Mouse (Mus musculus) megakaryocyte, embryonic 14.5 days (primary cell): ENCODE measurements around the gene Prkce. TPM values are rescaled to one million over a fixed set of nuclear protein-coding genes. Genes with fewer than 3 reads are reported as not detected.

Experiments used
- H3K27me3 ChIP-seq: replicated peaks from 2 replicates; pipeline ENCODE3; 2012; ENCODE audit warnings: inconsistent platforms
- H3K36me3 ChIP-seq: replicated peaks from 2 replicates; pipeline ENCODE3; 2012; ENCODE audit warnings: low read length, inconsistent platforms, mixed read lengths
- H3K4me1 ChIP-seq: 2 replicates; pipeline ENCODE4 v1.6.1; 2012; ENCODE audit warnings: inconsistent platforms
- H3K4me3 ChIP-seq: replicated peaks from 2 replicates; pipeline ENCODE3; 2012; ENCODE audit warnings: moderate library complexity, mild to moderate bottlenecking, inconsistent platforms
- H3K9me3 ChIP-seq: 2 replicates; pipeline ENCODE4 v1.6.1; 2012; ENCODE audit warnings: inconsistent platforms
- FLI1 ChIP-seq: IDR thresholded peaks from 2 replicates; pipeline ENCODE4 v1.6.1; 2012; ENCODE audit warnings: low read length, inconsistent platforms, mixed read lengths
- GATA1 ChIP-seq: IDR thresholded peaks from 3 replicates; pipeline ENCODE4 v1.6.1; 2012; ENCODE audit warnings: mixed read lengths, low read length, inconsistent platforms, borderline replicate concordance
- polyA plus RNA-seq: library from polyadenylated mRNA; stranded (reverse); fragments of >175 nt; gene quantifications from 2 replicates; pipeline ENCODE4 v1.2.3, GENCODE M21; 2012; ENCODE audit warnings: low replicate concordance; ENCODE audit not compliant: insufficient read depth

Gene Prkce
- polyA plus RNA-seq, 1 experiment = 7.3 TPM

DNA sequence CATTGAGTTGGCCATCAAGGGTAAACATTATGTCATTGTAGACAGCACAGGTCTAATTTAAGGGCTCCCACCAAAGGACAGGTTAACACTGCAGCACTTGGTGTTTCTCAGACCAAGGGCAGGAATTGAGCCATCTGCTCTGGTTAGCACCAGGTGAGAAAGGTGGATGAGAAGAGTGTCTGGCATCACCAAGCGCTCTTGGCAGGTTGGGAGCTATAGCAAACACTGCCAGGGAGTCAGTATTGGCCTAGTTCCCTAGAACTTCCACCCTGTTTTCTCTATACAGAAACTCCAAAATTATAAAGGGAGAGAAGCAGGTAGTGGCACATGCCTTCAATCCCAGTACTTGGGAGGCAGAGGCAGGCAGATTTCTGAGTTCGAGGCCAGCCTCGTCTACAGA is 479.6 kb downstream of the Prkce start:
- Histone ChIP-seq H3K36me3 (no peaks in the 10 kb centered on the region), H3K4me3 (no peak overlapping the region), H3K4me1 (no peaks in the 10 kb centered on the region; the same call in 1 of the 2 replicates), H3K9me3 (no peaks in the 10 kb centered on the region), H3K27me3 (no peaks in the 10 kb centered on the region)
- TF ChIP-seq FLI1 (no peak), GATA1 (no peak)

GRCm38 (mm10) chr17:86648856-86649435 is 481.4 kb downstream of the Prkce start:
- Histone ChIP-seq H3K4me3 (no peak overlapping the region), H3K27me3 (no peaks in the 10 kb centered on the region), H3K4me1 (no peaks in the 10 kb centered on the region; the same call in 1 of the 2 replicates), H3K36me3 (no peaks in the 10 kb centered on the region), H3K9me3 (no peaks in the 10 kb centered on the region)
- no peak for TF ChIP-seq FLI1

DNA sequence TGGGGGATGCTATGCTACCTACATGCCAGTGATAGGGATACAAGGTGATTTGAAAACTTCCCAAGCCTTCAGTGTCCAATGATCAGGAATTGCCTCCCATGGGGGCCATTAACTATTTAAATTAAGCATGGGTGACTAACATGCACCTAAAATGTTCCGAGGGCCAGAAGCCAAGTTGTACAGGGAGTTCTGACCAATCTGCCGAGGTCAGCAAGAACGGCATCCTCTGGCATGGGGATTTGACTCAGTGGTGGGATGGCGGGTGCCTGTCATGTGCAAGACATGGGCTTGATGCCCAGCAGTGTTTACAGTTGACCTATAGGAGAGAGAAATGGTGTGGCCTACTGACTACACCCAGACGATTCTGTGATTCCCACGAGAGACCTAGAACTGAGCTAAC is 482.7 kb downstream of the Prkce start:
- peaks cover 6% of the 10 kb centered on the region for H3K36me3 ChIP-seq
- H3K4me1 ChIP-seq = no peaks in the 10 kb centered on the region; the same call in 1 of the 2 replicates
- H3K27me3 ChIP-seq = no peaks in the 10 kb centered on the region
- no peak overlapping the region for H3K4me3 ChIP-seq
- TF ChIP-seq FLI1 = no peak
- TF ChIP-seq GATA1 = no peak
- no peaks in the 10 kb centered on the region for H3K9me3 ChIP-seq

DNA sequence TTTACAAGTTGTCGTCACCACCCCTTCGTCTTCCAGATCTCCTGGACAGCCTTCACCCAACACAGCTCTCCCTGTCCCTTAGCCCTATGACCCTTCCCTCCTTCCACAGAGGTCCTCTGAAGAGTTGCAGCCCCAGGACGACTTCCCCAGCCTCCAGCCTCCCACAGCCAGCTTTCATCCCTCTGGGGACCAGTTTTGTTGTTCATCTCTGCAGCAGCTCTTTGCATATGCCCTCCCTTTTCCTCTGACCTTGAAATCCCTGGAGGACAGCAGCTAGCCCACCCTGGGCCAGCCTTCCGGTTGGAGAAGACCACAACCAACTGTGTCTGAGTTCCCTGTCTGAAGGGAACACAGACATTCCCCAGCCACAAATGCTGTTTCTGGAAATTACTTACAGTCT is 483.5 kb downstream of the Prkce start:
- Histone ChIP-seq H3K9me3 (no peaks in the 10 kb centered on the region), H3K36me3 (peaks cover 11% of the 10 kb centered on the region), H3K4me1 (no peaks in the 10 kb centered on the region; the same call in 1 of the 2 replicates), H3K4me3 (no peak overlapping the region), H3K27me3 (no peaks in the 10 kb centered on the region)
- TF ChIP-seq FLI1 (no peak), GATA1 (no peak)

GRCm38 (mm10) chr17:86652751-86653150 is 485.2 kb downstream of the Prkce start:
- Histone ChIP-seq H3K36me3 (peaks cover 11% of the 10 kb centered on the region), H3K27me3 (peaks cover 2% of the 10 kb centered on the region), H3K9me3 (no peaks in the 10 kb centered on the region), H3K4me3 (no peak overlapping the region), H3K4me1 (no peaks in the 10 kb centered on the region; the same call in 1 of the 2 replicates)
- no peak for TF ChIP-seq FLI1
- TF ChIP-seq GATA1 = no peak

- Histone ChIP-seq H3K9me3 (no peaks in the 10 kb centered on the region), H3K4me1 (no peaks in the 10 kb centered on the region), H3K27me3 (peaks cover 15% of the 10 kb centered on the region), H3K36me3 (peaks cover 11% of the 10 kb centered on the region), H3K4me3 (no peak overlapping the region)
- no peak for TF ChIP-seq GATA1
Measured at GRCm38 (mm10) chr17:86656369-86656768, 488.8 kb downstream of the Prkce start.

GRCm38 (mm10) chr17:86662301-86662700 is 494.7 kb downstream of the Prkce start:
- TF ChIP-seq FLI1 = no peak
- peaks cover 35% of the 10 kb centered on the region for H3K27me3 ChIP-seq

DNA sequence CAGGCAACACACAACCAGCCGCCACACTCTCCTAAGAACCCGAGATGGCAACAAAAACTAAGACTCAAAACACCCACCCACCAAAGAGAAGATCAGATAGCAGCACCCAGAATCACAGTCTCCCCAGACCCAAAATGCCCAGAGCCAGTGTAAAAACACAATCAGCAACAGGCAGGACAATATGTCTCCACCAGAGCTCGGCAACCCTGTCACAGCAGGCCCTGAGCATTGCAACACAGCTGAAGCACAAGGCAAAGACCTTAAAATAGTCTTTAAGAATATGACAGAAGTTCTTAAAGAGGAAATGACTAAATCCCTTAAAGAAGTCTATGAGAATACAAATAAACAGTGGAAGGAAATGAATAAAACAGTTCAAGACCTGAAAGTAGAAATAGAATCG is 495.9 kb downstream of the Prkce start:
- H3K4me3 ChIP-seq = no peak overlapping the region
- no peaks in the 10 kb centered on the region for H3K36me3 ChIP-seq
- no peaks in the 10 kb centered on the region for H3K9me3 ChIP-seq
- peaks cover 39% of the 10 kb centered on the region for H3K27me3 ChIP-seq
- H3K4me1 ChIP-seq = peaks cover 6% of the 10 kb centered on the region
- TF ChIP-seq FLI1 = no peak
- TF ChIP-seq GATA1 = no peak

More at GRCm38 (mm10) chr17:86662301-86662700, 494.7 kb downstream of the Prkce start:
- Histone ChIP-seq H3K4me3 (no peak overlapping the region), H3K4me1 (no peaks in the 10 kb centered on the region; the same call in 1 of the 2 replicates), H3K9me3 (no peaks in the 10 kb centered on the region), H3K36me3 (no peaks in the 10 kb centered on the region)

- Histone ChIP-seq H3K4me3 (no peak overlapping the region), H3K27me3 (peaks cover 46% of the 10 kb centered on the region), H3K36me3 (no peaks in the 10 kb centered on the region), H3K4me1 (peaks cover 6% of the 10 kb centered on the region), H3K9me3 (no peaks in the 10 kb centered on the region)
- TF ChIP-seq GATA1 = no peak
- no peak for TF ChIP-seq FLI1
Measured at GRCm38 (mm10) chr17:86667836-86668600, 500.4 kb downstream of the Prkce start.

DNA sequence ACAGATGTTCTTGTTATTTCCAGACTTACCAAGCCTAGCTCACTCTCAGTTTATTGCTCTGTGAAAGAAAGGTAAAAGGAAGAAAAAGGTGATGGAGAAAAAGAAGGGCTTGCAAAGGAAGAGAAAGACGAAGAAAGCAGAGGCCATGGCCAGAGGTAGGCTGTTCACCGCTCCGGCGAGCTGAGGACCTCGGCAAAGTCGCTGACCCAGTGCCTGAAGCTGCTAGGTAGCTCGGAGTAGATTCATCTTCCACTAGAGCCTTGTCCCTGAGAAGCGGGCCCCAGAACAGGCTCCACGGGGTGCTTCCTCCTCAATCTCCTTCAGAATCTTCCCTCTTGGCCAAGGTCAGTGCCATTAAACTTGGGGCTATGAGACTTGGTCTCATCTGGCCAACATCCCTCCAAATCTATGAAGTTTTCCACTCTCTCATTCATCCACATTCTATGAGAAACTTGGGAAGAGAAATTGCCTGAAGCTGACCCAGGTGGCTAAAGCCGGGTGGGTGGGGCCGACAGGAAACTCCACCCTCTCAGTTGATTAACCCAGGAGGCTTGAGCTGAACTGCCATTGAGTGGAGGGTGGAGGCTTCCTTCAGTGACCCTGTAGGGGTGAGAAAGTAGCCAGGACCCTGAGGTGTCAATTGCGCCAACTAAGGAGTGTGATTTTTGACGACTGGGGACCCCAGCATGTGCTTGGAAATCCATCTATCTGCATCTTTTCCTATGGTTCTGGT is 502.2 kb downstream of the Prkce start:
- Histone ChIP-seq H3K27me3 (peaks cover 52% of the 10 kb centered on the region), H3K4me3 (no peak overlapping the region), H3K36me3 (no peaks in the 10 kb centered on the region), H3K4me1 (peaks cover 6% of the 10 kb centered on the region; the same call in 1 of the 2 replicates), H3K9me3 (0 out of 2 replicates have a peak, but pooled peaks cover 6% of the 10 kb centered on the region)
- no peak for TF ChIP-seq GATA1
- no peak for TF ChIP-seq FLI1
